ENCODE assay signal across 18 mouse cellular contexts in genomic region chr10:75224154-75224553, GRCm38 (mm10). TPM values are rescaled to one million over a fixed set of nuclear protein-coding genes. Genes with fewer than 3 reads are reported as not detected.
DNase-seq lines count a peak whose midpoint lies in the region; ATAC-seq and TF ChIP-seq lines count a peak whose summit lies in the region.
"Had no signal": no experiment of that assay in that cellular context is flagged by ENCODE, and none has a peak within 500 bp of the region (broad histone marks: within the 10 kb centered on the region; RNA-seq: fewer than 3 reads in every experiment).

No protein-coding gene starts in this region.

- peaks cover 9% of the 10 kb centered on the region for H3K36me3 ChIP-seq in heart, embryonic 13.5 days
- no peaks in the 10 kb centered on the region for H3K36me3 ChIP-seq in lung, embryonic 14.5 days (ENCODE audit: insufficient read depth)
- H3K36me3 ChIP-seq: midbrain, embryonic 12.5 days; neural tube, embryonic 15.5 days had no signal

- no peaks in the 10 kb centered on the region for H3K9me3 ChIP-seq in heart, embryonic 13.5 days
- no peaks in the 10 kb centered on the region for H3K9me3 ChIP-seq in lung, embryonic 14.5 days (ENCODE audit: low read depth, low read length)
- H3K9me3 ChIP-seq: embryonic facial prominence, embryonic 12.5 days; midbrain, embryonic 12.5 days; neural tube, embryonic 15.5 days had no signal

- no peak overlapping the region for H3K9ac ChIP-seq in heart, embryonic 13.5 days
- H3K9ac ChIP-seq in lung, embryonic 14.5 days, result no peak overlapping the region
- H3K9ac ChIP-seq: embryonic facial prominence, embryonic 12.5 days; hindbrain, embryonic 14.5 days; midbrain, embryonic 12.5 days; neural tube, embryonic 15.5 days had no signal

- peaks cover 47% of the 10 kb centered on the region for H3K4me1 ChIP-seq in heart, embryonic 13.5 days
- H3K4me1 ChIP-seq in lung, embryonic 14.5 days (ENCODE audit: insufficient read depth), result no peaks in the 10 kb centered on the region

- no peak for ATAC-seq in heart, embryonic 13.5 days (ENCODE audit: extremely low read depth, insufficient number of reproducible peaks, low FRiP score, low TSS enrichment)
- ATAC-seq in lung, embryonic 14.5 days (ENCODE audit: insufficient read depth), result no peak
- ATAC-seq: forebrain, embryonic 16.5 days; intestine, postnatal 0 days had no signal

- H3K27me3 ChIP-seq in heart, embryonic 13.5 days (replicated peaks), result no peaks in the 10 kb centered on the region
- no peaks in the 10 kb centered on the region for H3K27me3 ChIP-seq in lung, embryonic 14.5 days (ENCODE audit: insufficient read depth, low read length)
- H3K27me3 ChIP-seq: embryonic facial prominence, embryonic 12.5 days; midbrain, embryonic 12.5 days; neural tube, embryonic 15.5 days had no signal

- 52% methylated on average over 3 of the region's 3 CpGs for WGBS in heart, embryonic 13.5 days
- 64% methylated on average over 3 of the region's 3 CpGs for WGBS in lung, embryonic 14.5 days

- no peak for TF ChIP-seq CTCF in lung, embryonic 14.5 days (IDR thresholded peaks at IDR 0.05; ENCODE audit: low read depth)

- intact Hi-C loops in heart, postnatal 25 days (cut with DNase I), result no loop called here

- no peak overlapping the region for H3K4me3 ChIP-seq in heart, embryonic 13.5 days
- no peak overlapping the region for H3K4me3 ChIP-seq in lung, embryonic 14.5 days (ENCODE audit: low read depth, low read length)
- H3K4me3 ChIP-seq: embryonic facial prominence, embryonic 12.5 days; heart, adult 2 months; midbrain, embryonic 12.5 days; neural tube, embryonic 15.5 days had no signal

- H3K27ac ChIP-seq in heart, embryonic 13.5 days (replicated peaks), result peak overlapping the region; percentile 63
- H3K27ac ChIP-seq in lung, embryonic 14.5 days (ENCODE audit: low read depth), result peak overlapping the region; percentile 15; the same call in 1 of the 2 replicates
- H3K27ac ChIP-seq: embryonic facial prominence, embryonic 12.5 days; heart, adult 2 months; hindbrain, embryonic 14.5 days; midbrain, embryonic 12.5 days; neural tube, embryonic 15.5 days had no signal

- H3K4me2 ChIP-seq in heart, embryonic 13.5 days, result no peak overlapping the region
- no peak overlapping the region for H3K4me2 ChIP-seq in lung, embryonic 14.5 days
- H3K4me2 ChIP-seq: embryonic facial prominence, embryonic 12.5 days; hindbrain, embryonic 14.5 days; liver, embryonic 11.5 days; midbrain, embryonic 12.5 days; neural tube, embryonic 15.5 days had no signal

- no peak for DNase-seq in heart, postnatal 25 days (ENCODE audit: low spot score)
- DNase-seq in lung, embryonic 14.5 days, result no peak
- no peak for DNase-seq in lung, adult 18-20 months
- peak; percentile 38 for DNase-seq in adrenal gland, postnatal 10 days
- peak; percentile 44 for DNase-seq in induced T-regulatory cell, adult 2 months (ENCODE audit: low read depth)
- no peak for DNase-seq in thymus, adult 18-20 months
- DNase-seq: cerebellum, adult 2 months; heart, adult 2 months; layer of hippocampus, postnatal 36 days; thymus, postnatal 25 days had no signal

RNA-seq across cellular contexts. Expression of gene Specc1l, which starts 12.3 kb away (rescaled TPM):
- polyA plus RNA-seq in heart, embryonic 13.5 days (2015; fragmentation: Nextera tagmentation; extraction: Ambion mirVana), result 19.6 and 19.9 TPM in 2 replicates
- total RNA-seq in heart, postnatal 25 days (2021), result 10 to 100 TPM; 38.5 to 39.5 TPM
- 32.6 and 34.6 TPM in 2 replicates for polyA plus RNA-seq in lung, embryonic 14.5 days (2014; fragmentation: Nextera tagmentation; extraction: Ambion mirVana)
- total RNA-seq in adrenal gland, postnatal 10 days (2021), result 10 to 100 TPM; 43.4 to 49.3 TPM

Comparison
In these comparisons a context has a peak if more than half of its experiments do, and no peak if none do; other contexts are left out.
1. DNase-seq: peak in adrenal gland, postnatal 10 days (single experiment) and induced T-regulatory cell, adult 2 months (single experiment); none in heart, postnatal 25 days (single experiment), lung, embryonic 14.5 days (single experiment), lung, adult 18-20 months (0 of 2) and thymus, adult 18-20 months (0 of 2).